9 mouse cellular contexts compared by ENCODE assay signal in the genomic region with DNA sequence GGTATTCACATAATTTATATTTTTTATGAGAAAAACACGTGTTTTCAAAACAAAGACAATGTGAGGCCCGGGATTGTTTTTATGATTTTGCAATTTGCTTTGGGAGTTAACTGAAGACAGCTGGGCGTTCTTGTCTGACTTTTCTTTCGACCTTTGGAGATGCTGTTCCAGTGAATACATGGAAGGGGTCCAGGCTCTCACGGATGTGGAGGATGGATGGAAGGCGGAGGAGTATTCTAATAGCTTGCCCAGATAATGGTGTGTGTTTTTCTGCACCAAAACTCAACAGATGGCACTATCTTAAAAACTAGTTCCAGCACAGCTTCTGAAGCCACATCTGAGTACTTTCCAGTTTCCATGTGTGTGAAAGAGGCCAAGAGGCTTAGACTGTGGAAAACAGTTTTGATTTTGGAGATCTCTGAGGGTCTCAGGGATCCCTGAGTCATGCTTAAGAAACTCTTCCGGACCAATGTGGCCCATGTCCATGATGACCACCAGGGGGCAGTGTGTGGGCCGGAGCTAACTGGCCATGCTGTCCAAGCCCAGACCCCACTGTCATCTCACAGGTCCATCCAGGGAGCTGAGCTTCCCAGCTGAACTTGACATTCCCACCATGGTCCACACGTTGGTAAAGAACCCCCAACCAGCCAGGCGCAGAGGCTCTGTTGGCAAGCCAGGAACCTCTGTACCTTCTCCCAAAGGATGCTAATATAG. TPM values are rescaled to one million over a fixed set of nuclear protein-coding genes. Genes with fewer than 3 reads are reported as not detected.
DNase-seq lines count a peak whose midpoint lies in the region; ATAC-seq and TF ChIP-seq lines count a peak whose summit lies in the region.
"Had no signal": no experiment of that assay in that cellular context is flagged by ENCODE, and none has a peak within 500 bp of the region (broad histone marks: within the 10 kb centered on the region; RNA-seq: fewer than 3 reads in every experiment).

No protein-coding gene starts in this region.

- no peaks in the 10 kb centered on the region for H3K36me3 ChIP-seq in limb, embryonic 14.5 days (ENCODE audit: control insufficient read depth, insufficient read depth, low read length)

- no peaks in the 10 kb centered on the region for H3K4me1 ChIP-seq in limb, embryonic 14.5 days (ENCODE audit: control insufficient read depth, insufficient read depth, low read length)

- 48% methylated on average over 10 of the region's 10 CpGs for WGBS in limb, embryonic 14.5 days

- H3K27ac ChIP-seq in left cerebral cortex, adult 2 months: no peak overlapping the region
- no peak overlapping the region for H3K27ac ChIP-seq in limb, embryonic 14.5 days (replicated peaks; ENCODE audit: low read depth, low read length)

- intact Hi-C loops in left cerebral cortex, adult 2 months (cut with DNase I): loop anchor here (1.0 kb wide), 1 partner anchor 254 kb away; no protein-coding TSS in a partner anchor
- intact Hi-C loops in heart, postnatal 36 days (cut with DNase I): loop anchor here (1.0 to 5.0 kb wide), 4 partner anchors 22 to 196 kb away; no protein-coding TSS in a partner anchor

- peak in 1 of 2 experiments; percentile 26 for DNase-seq in left cerebral cortex, adult 2 months (ENCODE audit: extremely low spot score in 1 of 2, low spot score in 2 of 2)
- DNase-seq in left cerebral cortex, adult 11 months (ENCODE audit: low spot score): no peak
- peak; percentile 80 for DNase-seq in ZHBTc4 (ENCODE audit: low read depth, low spot score)
- DNase-seq in embryo, embryonic 11.5 days (ENCODE audit: low read depth, low spot score): peak; percentile 50
- DNase-seq in heart, postnatal 36 days: peak; percentile 76 to 78
- peak; percentile 27 for DNase-seq in limb, embryonic 14.5 days (ENCODE audit: low spot score)
- peak; percentile 87 for DNase-seq in retina, embryonic 14.5 days (ENCODE audit: low spot score)
- DNase-seq in urinary bladder, postnatal 4 days (ENCODE audit: low spot score in 2 of 2): peak; percentile 46 to 72

- no peak overlapping the region for H3K9ac ChIP-seq in limb, embryonic 14.5 days (ENCODE audit: low read depth, low read length, severe bottlenecking)

- no peaks in the 10 kb centered on the region for H3K27me3 ChIP-seq in limb, embryonic 14.5 days (ENCODE audit: control insufficient read depth, insufficient read depth, low read length)

- ATAC-seq in limb, embryonic 14.5 days (ENCODE audit: low FRiP score, low read depth): no peak

- H3K9me3 ChIP-seq in limb, embryonic 14.5 days (ENCODE audit: control insufficient read depth, low read length): no peaks in the 10 kb centered on the region

- no peak overlapping the region for H3K4me3 ChIP-seq in left cerebral cortex, adult 2 months
- H3K4me3 ChIP-seq in limb, embryonic 14.5 days (replicated peaks; ENCODE audit: low read length): no peak overlapping the region
- H3K4me3 ChIP-seq: erythroblast, embryonic 14.5 days had no signal

- TF ChIP-seq POLR2A in limb, embryonic 14.5 days (IDR thresholded peaks at IDR 0.05; ENCODE audit: borderline replicate concordance, extremely low read depth, insufficient read depth, insufficient read length): no peak

- TF ChIP-seq CTCF in left cerebral cortex, adult 2 months (IDR thresholded peaks at IDR 0.05): peak; percentile 76

- no peak overlapping the region for H3K4me2 ChIP-seq in limb, embryonic 14.5 days (replicated peaks; ENCODE audit: low read depth, low read length, severe bottlenecking)

RNA-seq across cellular contexts. Expression of gene Rph3al, which starts 25.1 kb away (rescaled TPM):
- total RNA-seq in left cerebral cortex, adult 2 months (2021): 1 to 10 TPM; 2.3 to 2.7 TPM
- 10 to 100 TPM in 1 of 2 experiments, 1 to 10 TPM in 1; 8.9 to 12.8 TPM for total RNA-seq in heart, postnatal 36 days (2021)
- 2.4 and 2.6 TPM in 2 replicates for polyA plus RNA-seq in limb, embryonic 14.5 days (2012; rRNA removed)
- polyA plus RNA-seq in limb, embryonic 14.5 days (2014; fragmentation: Nextera tagmentation; extraction: Ambion mirVana): 2.2 and 2.6 TPM in 2 replicates
- polyA plus RNA-seq: erythroblast, embryonic 14.5 days had no signal
